Mouse (Mus musculus) cerebellum, adult 9-11 months (tissue): ENCODE measurements at regions not wholly inside any gene's neighbourhood (a gene's known extent, or its start where the extent isn't known, plus 50 kb on each side); places are given as distances from the start of the nearest gene placed in this dataset.

Experiments used
- DNase-seq: peaks from one replicate; pipeline ENCODE4 v3.0.0; 2022

- no peak for DNase-seq
Observed at GRCm38 (mm10) chr9:91151893-91152292, 210.3 kb upstream of the Zic4 start.

- DNase-seq: no peak
Observed at GRCm38 (mm10) chr9:91159311-91159710, 202.9 kb upstream of the Zic4 start.

- DNase-seq: no peak
Observed at GRCm38 (mm10) chr9:91167871-91168270, 194.3 kb upstream of the Zic4 start.

GRCm38 (mm10) chr9:91193221-91193620 lies 169.0 kb upstream of the Zic4 start:
- no peak for DNase-seq

- no peak for DNase-seq
Observed at GRCm38 (mm10) chr9:91193954-91194353, 168.3 kb upstream of the Zic4 start.

- no peak for DNase-seq
Observed at GRCm38 (mm10) chr9:91207281-91207680, 154.9 kb upstream of the Zic4 start.

- no peak for DNase-seq
Observed at GRCm38 (mm10) chr9:91227673-91228440, 134.4 kb upstream of the Zic4 start.

GRCm38 (mm10) chr9:91228525-91228924 lies 133.7 kb upstream of the Zic4 start:
- DNase-seq: no peak

- no peak for DNase-seq
Observed at GRCm38 (mm10) chr9:91253886-91254285, 108.3 kb upstream of the Zic4 start.

- DNase-seq: no peak
Observed at GRCm38 (mm10) chr9:91291340-91291739, 70.9 kb upstream of the Zic4 start.
